Mouse (Mus musculus): ENCODE measurements around the gene Pank2. TPM values are rescaled to one million over a fixed set of nuclear protein-coding genes. Genes with fewer than 3 reads are reported as not detected.

Pank2 gene
- polyA plus RNA-seq (2014; fragmentation: Nextera tagmentation; extraction: Ambion mirVana) = 57.0 and 62.0 TPM in 2 replicates

- ATAC-seq (ENCODE audit: insufficient number of reproducible peaks, low FRiP score, low TSS enrichment, low read depth) (peak; percentile 100), DNase-seq (ENCODE audit: low spot score) (peak; percentile 98)
- Histone ChIP-seq H3K27me3 (ENCODE audit: control insufficient read depth, insufficient read depth, low read length) (no peaks in the 10 kb centered on the region), H3K9ac (ENCODE audit: low read length) (peak within 1 kb of the TSS; percentile 97), H3K4me1 (ENCODE audit: control insufficient read depth, insufficient read depth, low read length) (peaks cover 8% of the 10 kb centered on the region), H3K4me3 (ENCODE audit: low read depth, low read length) (peak within 1 kb of the TSS; percentile 89), H3K27ac (replicated peaks; ENCODE audit: low read depth, low read length) (peak within 1 kb of the TSS; percentile 98), H3K9me3 (ENCODE audit: control insufficient read depth, low read length) (no peaks in the 10 kb centered on the region), H3K4me2 (ENCODE audit: low read depth, severe bottlenecking) (peak within 1 kb of the TSS; percentile 55), H3K36me3 (ENCODE audit: control insufficient read depth, insufficient read depth, low read length) (no peaks in the 10 kb centered on the region)
- WGBS = under 1% methylated on average over 49 of the region's 49 CpGs
Measured at GRCm38 (mm10) chr2:131262213-131262672, at the start of gene Pank2. Gene Pank2 (plus strand): TSS chr2:131262495.

- Histone ChIP-seq H3K4me1 (ENCODE audit: control insufficient read depth, insufficient read depth, low read length) (0 out of 2 replicates have a peak, but pooled peaks cover 4% of the 10 kb centered on the region), H3K27ac (replicated peaks; ENCODE audit: low read depth, low read length) (no peak overlapping the region), H3K4me3 (ENCODE audit: low read depth, low read length) (no peak overlapping the region), H3K9me3 (ENCODE audit: control insufficient read depth, low read length) (no peaks in the 10 kb centered on the region), H3K36me3 (ENCODE audit: control insufficient read depth, insufficient read depth, low read length) (no peaks in the 10 kb centered on the region), H3K27me3 (ENCODE audit: control insufficient read depth, insufficient read depth, low read length) (no peaks in the 10 kb centered on the region), H3K9ac (ENCODE audit: low read length) (no peak overlapping the region), H3K4me2 (ENCODE audit: low read depth, severe bottlenecking) (no peak overlapping the region)
- no peak for DNase-seq (ENCODE audit: low spot score)
- 86% methylated on average over 7 of the region's 7 CpGs for WGBS
- ATAC-seq (ENCODE audit: insufficient number of reproducible peaks, low FRiP score, low TSS enrichment, low read depth) = no peak
Measured at GRCm38 (mm10) chr2:131213773-131214172, 48.5 kb upstream of the Pank2 start.

- Histone ChIP-seq H3K27me3 (ENCODE audit: control insufficient read depth, insufficient read depth, low read length) (no peaks in the 10 kb centered on the region), H3K27ac (replicated peaks; ENCODE audit: low read depth, low read length) (no peak overlapping the region)
- 84% methylated on average over 7 of the region's 7 CpGs for WGBS
Measured at GRCm38 (mm10) chr2:131215941-131216858, 46.1 kb upstream of the Pank2 start.

GRCm38 (mm10) chr2:131220030-131220429, 42.3 kb upstream of the Pank2 start:
- Histone ChIP-seq H3K4me1 (ENCODE audit: control insufficient read depth, insufficient read depth, low read length) (no peaks in the 10 kb centered on the region), H3K4me3 (ENCODE audit: low read depth, low read length) (no peak overlapping the region), H3K27me3 (ENCODE audit: control insufficient read depth, insufficient read depth, low read length) (no peaks in the 10 kb centered on the region), H3K4me2 (ENCODE audit: low read depth, severe bottlenecking) (no peak overlapping the region), H3K9me3 (ENCODE audit: control insufficient read depth, low read length) (no peaks in the 10 kb centered on the region), H3K9ac (ENCODE audit: low read length) (no peak overlapping the region), H3K27ac (replicated peaks; ENCODE audit: low read depth, low read length) (no peak overlapping the region), H3K36me3 (ENCODE audit: control insufficient read depth, insufficient read depth, low read length) (no peaks in the 10 kb centered on the region)
- DNase-seq (ENCODE audit: low spot score) (no peak), ATAC-seq (ENCODE audit: insufficient number of reproducible peaks, low FRiP score, low TSS enrichment, low read depth) (no peak)
- 82% methylated on average over 4 of the region's 4 CpGs for WGBS

More at GRCm38 (mm10) chr2:131215941-131216858, 46.1 kb upstream of the Pank2 start:
- no peaks in the 10 kb centered on the region for H3K36me3 ChIP-seq (ENCODE audit: control insufficient read depth, insufficient read depth, low read length)
- no peak for ATAC-seq (ENCODE audit: insufficient number of reproducible peaks, low FRiP score, low TSS enrichment, low read depth)
- H3K9ac ChIP-seq (ENCODE audit: low read length) = no peak overlapping the region
- H3K4me3 ChIP-seq (ENCODE audit: low read depth, low read length) = no peak overlapping the region
- no peak overlapping the region for H3K4me2 ChIP-seq (ENCODE audit: low read depth, severe bottlenecking)
- DNase-seq (ENCODE audit: low spot score) = no peak
- no peaks in the 10 kb centered on the region for H3K9me3 ChIP-seq (ENCODE audit: control insufficient read depth, low read length)
- H3K4me1 ChIP-seq (ENCODE audit: control insufficient read depth, insufficient read depth, low read length) = 0 out of 2 replicates have a peak, but pooled peaks cover 2% of the 10 kb centered on the region

- Histone ChIP-seq H3K4me3 (ENCODE audit: low read depth, low read length) (no peak overlapping the region), H3K4me1 (ENCODE audit: control insufficient read depth, insufficient read depth, low read length) (no peaks in the 10 kb centered on the region), H3K27ac (replicated peaks; ENCODE audit: low read depth, low read length) (no peak overlapping the region), H3K27me3 (ENCODE audit: control insufficient read depth, insufficient read depth, low read length) (no peaks in the 10 kb centered on the region), H3K9ac (ENCODE audit: low read length) (no peak overlapping the region), H3K36me3 (ENCODE audit: control insufficient read depth, insufficient read depth, low read length) (no peaks in the 10 kb centered on the region), H3K4me2 (ENCODE audit: low read depth, severe bottlenecking) (no peak overlapping the region), H3K9me3 (ENCODE audit: control insufficient read depth, low read length) (no peaks in the 10 kb centered on the region)
- ATAC-seq (ENCODE audit: insufficient number of reproducible peaks, low FRiP score, low TSS enrichment, low read depth) (no peak), DNase-seq (ENCODE audit: low spot score) (no peak)
- WGBS = 81% methylated on average over 3 of the region's 3 CpGs
Measured at GRCm38 (mm10) chr2:131221853-131222515, 40.3 kb upstream of the Pank2 start.

- no peak overlapping the region for H3K4me2 ChIP-seq (ENCODE audit: low read depth, severe bottlenecking)
- H3K27me3 ChIP-seq (ENCODE audit: control insufficient read depth, insufficient read depth, low read length) = no peaks in the 10 kb centered on the region
- no peak for ATAC-seq (ENCODE audit: insufficient number of reproducible peaks, low FRiP score, low TSS enrichment, low read depth)
- H3K9ac ChIP-seq (ENCODE audit: low read length) = no peak overlapping the region
- no peaks in the 10 kb centered on the region for H3K36me3 ChIP-seq (ENCODE audit: control insufficient read depth, insufficient read depth, low read length)
- no peak overlapping the region for H3K4me3 ChIP-seq (ENCODE audit: low read depth, low read length)
- no peaks in the 10 kb centered on the region for H3K9me3 ChIP-seq (ENCODE audit: control insufficient read depth, low read length)
- no peak overlapping the region for H3K27ac ChIP-seq (replicated peaks; ENCODE audit: low read depth, low read length)
- 74% methylated on average over 5 of the region's 5 CpGs for WGBS
- DNase-seq (ENCODE audit: low spot score) = no peak
- H3K4me1 ChIP-seq (ENCODE audit: control insufficient read depth, insufficient read depth, low read length) = no peaks in the 10 kb centered on the region
Measured at GRCm38 (mm10) chr2:131222562-131222961, 39.7 kb upstream of the Pank2 start.

- Histone ChIP-seq H3K27me3 (ENCODE audit: control insufficient read depth, insufficient read depth, low read length) (no peaks in the 10 kb centered on the region), H3K4me3 (ENCODE audit: low read depth, low read length) (no peak overlapping the region), H3K4me2 (ENCODE audit: low read depth, severe bottlenecking) (no peak overlapping the region), H3K9me3 (ENCODE audit: control insufficient read depth, low read length) (no peaks in the 10 kb centered on the region), H3K36me3 (ENCODE audit: control insufficient read depth, insufficient read depth, low read length) (no peaks in the 10 kb centered on the region), H3K4me1 (ENCODE audit: control insufficient read depth, insufficient read depth, low read length) (no peaks in the 10 kb centered on the region), H3K27ac (replicated peaks; ENCODE audit: low read depth, low read length) (no peak overlapping the region), H3K9ac (ENCODE audit: low read length) (no peak overlapping the region)
- 74% methylated on average over 1 of the region's 1 CpGs for WGBS
- ATAC-seq (ENCODE audit: insufficient number of reproducible peaks, low FRiP score, low TSS enrichment, low read depth) (no peak), DNase-seq (ENCODE audit: low spot score) (no peak)
Measured at GRCm38 (mm10) chr2:131223569-131223968, 38.7 kb upstream of the Pank2 start.

GRCm38 (mm10) chr2:131225178-131225577, 37.1 kb upstream of the Pank2 start:
- no peaks in the 10 kb centered on the region for H3K27me3 ChIP-seq (ENCODE audit: control insufficient read depth, insufficient read depth, low read length)
- DNase-seq (ENCODE audit: low spot score) = no peak
- H3K4me1 ChIP-seq (ENCODE audit: control insufficient read depth, insufficient read depth, low read length) = no peaks in the 10 kb centered on the region
- H3K4me2 ChIP-seq (ENCODE audit: low read depth, severe bottlenecking) = no peak overlapping the region
- no peak overlapping the region for H3K4me3 ChIP-seq (ENCODE audit: low read depth, low read length)
- no peaks in the 10 kb centered on the region for H3K36me3 ChIP-seq (ENCODE audit: control insufficient read depth, insufficient read depth, low read length)
- 91% methylated on average over 6 of the region's 6 CpGs for WGBS
- H3K27ac ChIP-seq (replicated peaks; ENCODE audit: low read depth, low read length) = no peak overlapping the region
- ATAC-seq (ENCODE audit: insufficient number of reproducible peaks, low FRiP score, low TSS enrichment, low read depth) = no peak
- no peaks in the 10 kb centered on the region for H3K9me3 ChIP-seq (ENCODE audit: control insufficient read depth, low read length)
- no peak overlapping the region for H3K9ac ChIP-seq (ENCODE audit: low read length)

Measured in limb, embryonic 11.5 days (tissue).